Mouse (Mus musculus): ENCODE results near the gene Npdc1.

Gene Npdc1

GRCm38 (mm10) chr2:25430395-25431233 lies 31.5 kb downstream of the Npdc1 start:
- DNase-seq = peak; percentile 42

DNA sequence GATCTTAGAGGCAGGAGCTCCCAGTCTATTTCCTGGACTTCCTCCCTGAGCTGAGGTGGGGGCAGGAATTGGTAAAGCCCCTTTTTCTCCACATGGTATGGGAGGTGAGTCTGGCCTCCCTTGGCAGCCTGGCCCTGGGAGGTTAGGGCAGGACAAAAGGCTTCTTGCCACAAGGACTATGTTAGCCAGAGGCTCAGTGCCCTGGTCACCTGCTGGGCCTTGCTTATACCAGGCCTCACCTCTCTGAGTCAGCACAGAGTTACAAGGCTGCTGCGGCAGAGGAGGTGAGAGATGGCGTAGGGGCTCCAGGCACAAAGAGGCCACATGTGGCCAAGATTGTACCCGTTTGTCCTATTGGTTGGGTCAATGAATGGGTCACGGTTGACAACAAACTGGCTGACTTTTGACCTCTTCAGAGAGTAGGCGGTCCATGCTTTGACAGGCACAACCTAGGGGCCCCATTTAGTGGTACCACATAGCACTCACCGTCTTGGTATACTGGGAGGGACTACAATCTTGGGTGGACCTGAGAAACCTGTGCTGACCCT lies 32.2 kb downstream of the Npdc1 start:
- DNase-seq = no peak

GRCm38 (mm10) chr2:25432326-25433098 lies 33.4 kb downstream of the Npdc1 start:
- DNase-seq = no peak

DNA sequence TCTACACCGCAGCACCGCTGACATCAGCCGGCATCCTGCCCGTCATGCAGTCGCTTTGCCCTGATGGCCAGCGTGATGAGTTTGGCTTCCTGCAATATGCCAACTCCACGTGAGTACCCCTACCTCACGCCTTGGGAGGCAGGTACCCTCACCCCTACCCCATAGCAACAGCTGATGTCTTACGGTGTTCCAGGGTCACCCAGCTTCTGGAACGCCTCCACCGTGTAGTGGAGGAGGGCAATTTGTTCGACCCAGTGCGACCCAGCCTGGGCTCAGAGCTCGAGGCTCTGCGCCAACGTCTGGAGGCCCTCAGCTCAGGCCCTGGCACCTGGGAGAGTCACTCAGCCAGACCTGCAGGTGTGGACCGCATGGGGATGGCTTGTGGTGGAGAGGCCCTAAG lies 34.0 kb downstream of the Npdc1 start:
- DNase-seq = no peak

- no peak for DNase-seq
Observed at GRCm38 (mm10) chr2:25434292-25434691, 35.1 kb downstream of the Npdc1 start.

DNA sequence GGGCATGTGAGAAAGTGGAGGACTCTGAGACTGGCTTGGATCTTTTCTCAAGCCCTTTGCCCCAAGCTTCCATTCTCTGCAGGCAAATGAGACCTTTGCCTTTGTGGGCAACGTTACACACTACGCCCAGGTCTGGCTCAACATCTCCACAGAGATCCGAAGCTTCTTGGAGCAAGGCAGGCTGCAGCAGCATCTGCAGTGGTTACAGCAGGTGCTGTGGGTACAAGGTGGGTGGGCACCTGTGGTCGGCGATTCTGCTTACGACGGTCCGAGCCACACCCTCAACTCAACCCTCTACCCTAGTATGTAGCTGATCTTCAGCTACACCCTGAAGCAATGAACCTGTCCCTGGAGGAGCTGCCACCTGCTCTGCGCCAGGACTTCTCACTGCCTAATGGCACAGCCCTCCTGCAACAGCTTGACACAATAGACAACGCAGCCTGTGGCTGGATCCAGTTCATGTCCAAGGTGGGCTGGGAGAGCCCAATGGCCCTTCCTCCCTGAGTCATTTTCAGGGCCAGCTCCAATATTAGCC lies 37.2 kb downstream of the Npdc1 start:
- DNase-seq = no peak

DNA sequence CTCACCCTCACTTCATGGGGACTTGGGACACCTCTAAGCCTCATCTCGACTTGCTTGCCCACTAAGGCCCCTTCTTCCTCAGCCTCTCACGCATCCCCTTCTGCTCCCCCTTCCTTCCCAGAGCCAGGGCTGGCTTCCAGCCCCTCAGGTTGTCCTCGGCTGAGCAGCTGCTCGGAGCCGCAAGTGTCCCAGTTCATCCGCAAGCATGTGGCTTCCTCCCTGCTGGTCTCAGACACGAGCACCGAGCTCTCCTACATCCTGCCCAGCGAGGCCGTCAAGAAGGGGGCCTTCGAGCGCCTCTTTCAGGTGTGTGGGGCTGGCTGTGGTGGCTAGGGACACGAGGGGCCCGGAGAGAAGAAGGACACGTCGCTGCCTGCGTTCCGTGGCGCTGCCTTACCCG lies 41.9 kb downstream of the Npdc1 start:
- DNase-seq = no peak

DNA sequence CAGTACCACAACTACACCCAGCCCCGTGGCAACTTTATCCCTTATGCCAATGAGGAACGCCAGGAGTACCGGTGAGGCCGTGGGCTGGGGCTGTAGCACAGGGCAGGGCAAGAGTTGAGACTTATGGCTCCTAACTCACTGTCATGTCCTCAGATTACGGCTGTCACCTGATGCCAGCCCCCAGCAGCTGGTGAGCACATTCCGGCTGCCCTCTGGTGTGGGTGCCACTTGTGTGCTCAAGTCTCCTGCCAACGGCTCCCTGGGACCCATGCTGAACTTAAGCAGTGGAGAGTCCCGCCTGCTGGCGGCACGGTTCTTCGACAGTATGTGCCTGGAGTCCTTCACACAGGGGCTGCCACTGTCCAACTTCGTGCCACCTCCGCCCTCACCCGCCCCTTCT lies 43.5 kb downstream of the Npdc1 start:
- DNase-seq = no peak

GRCm38 (mm10) chr2:25450853-25451647 lies 51.9 kb downstream of the Npdc1 start:
- no peak for DNase-seq

- no peak for DNase-seq
Observed at GRCm38 (mm10) chr2:25452951-25453350, 53.8 kb downstream of the Npdc1 start.

DNA sequence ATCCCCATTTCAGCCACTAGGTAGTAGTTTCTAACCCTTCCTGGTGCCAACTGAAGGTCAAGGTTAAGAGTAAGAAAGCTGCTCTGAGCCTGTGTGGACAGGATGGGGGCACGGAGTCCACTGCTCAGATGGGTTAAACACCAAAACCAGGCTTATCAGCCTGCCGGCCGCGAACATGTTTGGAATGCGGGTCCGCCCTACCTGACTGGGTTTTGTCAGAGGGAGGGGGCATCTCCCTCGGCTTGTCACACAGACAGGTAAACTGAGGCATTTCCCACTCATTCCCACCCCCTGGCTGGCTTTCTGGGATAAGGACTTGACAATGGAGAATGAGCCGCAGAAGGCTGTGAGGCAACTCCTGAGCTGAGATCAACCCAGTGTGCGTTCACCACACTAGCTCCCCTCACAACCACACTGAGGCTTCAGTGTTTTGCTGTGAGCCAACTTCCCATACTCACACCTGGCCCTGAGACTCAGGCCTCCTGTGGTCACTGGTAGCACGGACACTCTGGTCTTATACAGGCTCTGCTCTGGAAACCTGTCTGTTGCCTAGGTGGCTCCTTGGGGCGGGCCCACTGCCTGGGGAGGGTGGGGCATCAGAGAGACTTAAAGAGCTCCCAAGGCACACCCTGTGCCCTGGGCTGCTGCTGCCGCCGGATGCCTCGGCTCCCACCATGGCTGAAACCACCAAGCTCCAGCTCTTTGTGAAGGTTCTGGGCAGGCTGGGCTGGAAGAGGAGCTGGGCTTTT lies 57.2 kb downstream of the Npdc1 start, which contains the start of gene Clic3:
Clic3 (plus strand) TSS at position 634 of the 749 bp plus-strand sequence.
- no peak for DNase-seq

DNA sequence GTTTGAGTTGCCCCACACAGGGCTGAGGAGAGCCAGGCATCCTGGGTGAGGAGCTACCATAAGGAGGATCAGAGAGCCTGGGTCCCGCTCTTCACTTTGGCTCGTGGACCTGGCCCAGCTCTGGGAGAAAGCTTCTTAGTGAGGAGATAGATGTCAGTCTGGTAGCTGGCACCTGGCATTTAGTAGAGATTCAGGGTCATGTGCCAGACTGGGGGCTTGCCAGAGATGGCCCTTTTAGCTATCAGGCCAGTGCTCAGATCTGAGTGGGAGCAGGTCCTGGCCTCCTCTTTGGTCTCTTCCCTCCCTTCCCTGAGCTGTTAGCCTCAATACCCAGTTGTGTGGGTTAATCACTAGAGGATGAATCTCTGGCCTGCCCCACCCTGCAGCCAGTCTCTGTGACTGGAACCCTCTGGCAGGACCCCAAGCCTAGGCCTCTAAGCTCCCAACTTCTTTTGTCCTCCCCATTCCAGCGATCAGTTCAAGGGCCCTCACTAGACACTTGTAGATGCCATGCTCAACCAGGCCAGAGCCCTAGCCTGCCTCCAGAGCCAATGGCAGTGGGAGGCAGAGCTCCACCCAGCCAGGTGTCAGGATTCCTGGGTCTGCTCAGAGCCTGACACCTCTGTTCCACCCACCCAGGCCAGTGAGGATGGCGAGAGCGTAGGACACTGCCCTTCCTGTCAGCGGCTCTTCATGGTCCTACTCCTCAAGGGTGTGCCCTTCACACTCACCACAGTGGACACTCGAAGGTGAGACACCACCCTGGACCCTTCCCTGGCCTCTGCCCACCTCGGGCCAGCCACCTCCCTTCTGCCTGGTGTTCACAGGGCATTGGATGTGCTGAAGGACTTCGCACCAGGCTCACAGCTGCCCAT lies 58.1 kb downstream of the Npdc1 start:
- DNase-seq = no peak

GRCm38 (mm10) chr2:25458911-25459310 lies 59.8 kb downstream of the Npdc1 start:
- DNase-seq = no peak

Measured in kidney, adult 18-20 months (tissue).